Mouse (Mus musculus) limb, embryonic 11.5 days (tissue): ENCODE results near the gene Ahsa1. TPM values are rescaled to one million over a fixed set of nuclear protein-coding genes. Genes with fewer than 3 reads are reported as not detected.
A peak's percentile ranks its signal among the peaks of the same experiment; 100 is the strongest.

Experiments
- ATAC-seq: fragments of 200-750 bp; cut with Nextera tagmentation; 2 replicates; pipeline ENCODE4 v1.8.0; 2017; ENCODE audit warnings: low read depth; ENCODE audit not compliant: insufficient number of reproducible peaks, low FRiP score, low TSS enrichment
- DNase-seq: peaks from one replicate; pipeline ENCODE4 v3.0.0-alpha.2; 2015; ENCODE audit warnings: low spot score
- H3K27ac ChIP-seq: fragments of 300-500 bp; sonication (generic); replicated peaks from 2 replicates; pipeline ENCODE4 v1.5.1; 2014; ENCODE audit warnings: low read depth, mild to moderate bottlenecking, low read length
- H3K27me3 ChIP-seq: fragments of 300-500 bp; sonication (generic); 2 replicates; pipeline ENCODE4 v1.6.1; 2014; ENCODE audit warnings: mild to moderate bottlenecking, low read length, mixed read lengths; ENCODE audit not compliant: control insufficient read depth, insufficient read depth
- H3K36me3 ChIP-seq: fragments of 300-500 bp; sonication (generic); 2 replicates; pipeline ENCODE4 v1.6.1; 2014; ENCODE audit warnings: mild to moderate bottlenecking, low read length, moderate library complexity, mixed read lengths; ENCODE audit not compliant: control insufficient read depth, insufficient read depth
- H3K4me1 ChIP-seq: fragments of 300-500 bp; sonication (generic); 2 replicates; pipeline ENCODE4 v1.6.1; 2014; ENCODE audit warnings: low read length, mixed read lengths; ENCODE audit not compliant: control insufficient read depth, insufficient read depth
- H3K4me2 ChIP-seq: fragments of 300-500 bp; sonication (generic); 2 replicates; pipeline ENCODE4 v1.6.1; 2014; ENCODE audit warnings: low read depth, mild to moderate bottlenecking, moderate library complexity; ENCODE audit not compliant: severe bottlenecking
- H3K4me3 ChIP-seq: fragments of 300-500 bp; sonication (generic); 2 replicates; pipeline ENCODE4 v1.5.1; 2014; ENCODE audit warnings: low read depth, low read length
- H3K9ac ChIP-seq: fragments of 300-500 bp; sonication (generic); 2 replicates; pipeline ENCODE4 v1.6.1; 2014; ENCODE audit warnings: mild to moderate bottlenecking, low read length
- H3K9me3 ChIP-seq: fragments of 300-500 bp; sonication (generic); 2 replicates; pipeline ENCODE4 v1.6.1; 2016; ENCODE audit warnings: low read length; ENCODE audit not compliant: control insufficient read depth
- WGBS: fragments of 180-500 bp; shearing (Covaris S2); extraction: QIAGEN DNeasy Blood & Tissue Kit; methylation state at CpG from one replicate; pipeline ENCODE4 v1.1.7; 2014; 5-methylcytosine and 5-hydroxymethylcytosine counted together
- polyA plus RNA-seq: library from polyadenylated mRNA; unstranded; fragments of >200 nt; fragmentation: Nextera tagmentation; extraction: Ambion mirVana; gene quantifications from 2 replicates; pipeline ENCODE4 v1.2.1, GENCODE M21; 2014

Gene Ahsa1
- polyA plus RNA-seq, 1 experiment from 2014 or later: 267 TPM

- Histone ChIP-seq H3K36me3 (peaks cover 12% of the 10 kb centered on the region), H3K4me1 (no peaks in the 10 kb centered on the region), H3K4me3 (no peak within 1 kb of the TSS), H3K9ac (no peak within 1 kb of the TSS), H3K4me2 (no peak within 1 kb of the TSS), H3K27ac (no peak within 1 kb of the TSS), H3K27me3 (no peaks in the 10 kb centered on the region), H3K9me3 (no peaks in the 10 kb centered on the region)
- WGBS: 100% methylated on average over 1 of the region's 1 CpGs
- ATAC-seq (no peak), DNase-seq (no peak)
Observed at GRCm38 (mm10) chr12:87238632-87239031, 27.6 kb upstream of the Ahsa1 start, which contains the start of gene Noxred1. Gene Noxred1 (minus strand): TSS chr12:87238732.

GRCm38 (mm10) chr12:87250161-87250560, 16.1 kb upstream of the Ahsa1 start:
- Histone ChIP-seq H3K9me3 (no peaks in the 10 kb centered on the region), H3K9ac (no peak overlapping the region), H3K4me1 (no peaks in the 10 kb centered on the region), H3K36me3 (peaks cover 9% of the 10 kb centered on the region), H3K4me3 (no peak overlapping the region), H3K27me3 (no peaks in the 10 kb centered on the region), H3K4me2 (no peak overlapping the region), H3K27ac (no peak overlapping the region)
- 87% methylated on average over 6 of the region's 6 CpGs for WGBS
- no peak for ATAC-seq
- DNase-seq: no peak

- Histone ChIP-seq H3K27me3 (no peaks in the 10 kb centered on the region), H3K4me2 (no peak overlapping the region), H3K4me1 (no peaks in the 10 kb centered on the region), H3K27ac (no peak overlapping the region), H3K9ac (no peak overlapping the region), H3K9me3 (no peaks in the 10 kb centered on the region), H3K4me3 (no peak overlapping the region), H3K36me3 (peaks cover 16% of the 10 kb centered on the region)
- 97% methylated on average over 6 of the region's 6 CpGs for WGBS
- DNase-seq (no peak), ATAC-seq (no peak)
Observed at GRCm38 (mm10) chr12:87253878-87254277, 12.4 kb upstream of the Ahsa1 start.

GRCm38 (mm10) chr12:87256629-87257028, 9.7 kb upstream of the Ahsa1 start:
- Histone ChIP-seq H3K9me3 (no peaks in the 10 kb centered on the region), H3K9ac (no peak overlapping the region), H3K27ac (no peak overlapping the region), H3K27me3 (no peaks in the 10 kb centered on the region), H3K36me3 (peaks cover 20% of the 10 kb centered on the region), H3K4me1 (no peaks in the 10 kb centered on the region), H3K4me3 (no peak overlapping the region), H3K4me2 (no peak overlapping the region)
- 95% methylated on average over 5 of the region's 5 CpGs for WGBS
- ATAC-seq: no peak
- no peak for DNase-seq

GRCm38 (mm10) chr12:87260562-87260961, 5.7 kb upstream of the Ahsa1 start:
- Histone ChIP-seq H3K27ac (no peak overlapping the region), H3K4me2 (no peak overlapping the region), H3K9ac (no peak overlapping the region), H3K36me3 (peaks cover 22% of the 10 kb centered on the region), H3K27me3 (no peaks in the 10 kb centered on the region), H3K9me3 (no peaks in the 10 kb centered on the region), H3K4me3 (no peak overlapping the region), H3K4me1 (no peaks in the 10 kb centered on the region)
- no peak for ATAC-seq
- WGBS: 96% methylated on average over 8 of the region's 8 CpGs
- no peak for DNase-seq

GRCm38 (mm10) chr12:87265444-87265843, 835 bp upstream of the Ahsa1 start:
- Histone ChIP-seq H3K27me3 (no peaks in the 10 kb centered on the region), H3K9me3 (no peaks in the 10 kb centered on the region), H3K4me1 (peaks cover 6% of the 10 kb centered on the region), H3K4me3 (peak overlapping the region; percentile 63), H3K27ac (no peak overlapping the region), H3K4me2 (peak overlapping the region; percentile 76), H3K9ac (peak overlapping the region; percentile 79), H3K36me3 (peaks cover 22% of the 10 kb centered on the region)
- WGBS: 27% methylated on average over 11 of the region's 11 CpGs
- ATAC-seq (no peak), DNase-seq (no peak)

- peaks cover 19% of the 10 kb centered on the region for H3K36me3 ChIP-seq
- peak overlapping the region; percentile 63 for H3K4me3 ChIP-seq
- peaks cover 6% of the 10 kb centered on the region for H3K4me1 ChIP-seq
- H3K9ac ChIP-seq: peak overlapping the region; percentile 82
- peak; percentile 61 for DNase-seq
- peak overlapping the region; percentile 53 for H3K4me2 ChIP-seq
- peak overlapping the region; percentile 60 for H3K27ac ChIP-seq
- no peaks in the 10 kb centered on the region for H3K27me3 ChIP-seq
- ATAC-seq: peak; percentile 71
- H3K9me3 ChIP-seq: no peaks in the 10 kb centered on the region
- WGBS: under 1% methylated on average over 31 of the region's 31 CpGs
Observed at GRCm38 (mm10) chr12:87266827-87267603, 736 bp downstream of the Ahsa1 start.

GRCm38 (mm10) chr12:87267682-87268081, 1.4 kb downstream of the Ahsa1 start:
- peak overlapping the region; percentile 82 for H3K9ac ChIP-seq
- H3K36me3 ChIP-seq: peaks cover 15% of the 10 kb centered on the region
- H3K9me3 ChIP-seq: no peaks in the 10 kb centered on the region
- no peak overlapping the region for H3K27ac ChIP-seq
- peak overlapping the region; percentile 53 for H3K4me2 ChIP-seq
- peak; percentile 43 for DNase-seq
- H3K4me3 ChIP-seq: peak overlapping the region; percentile 63
- WGBS: 34% methylated on average over 4 of the region's 4 CpGs
- no peak for ATAC-seq
- H3K27me3 ChIP-seq: no peaks in the 10 kb centered on the region
- H3K4me1 ChIP-seq: peaks cover 6% of the 10 kb centered on the region
